8 mouse cellular contexts compared by ENCODE assay signal in the genomic region with DNA sequence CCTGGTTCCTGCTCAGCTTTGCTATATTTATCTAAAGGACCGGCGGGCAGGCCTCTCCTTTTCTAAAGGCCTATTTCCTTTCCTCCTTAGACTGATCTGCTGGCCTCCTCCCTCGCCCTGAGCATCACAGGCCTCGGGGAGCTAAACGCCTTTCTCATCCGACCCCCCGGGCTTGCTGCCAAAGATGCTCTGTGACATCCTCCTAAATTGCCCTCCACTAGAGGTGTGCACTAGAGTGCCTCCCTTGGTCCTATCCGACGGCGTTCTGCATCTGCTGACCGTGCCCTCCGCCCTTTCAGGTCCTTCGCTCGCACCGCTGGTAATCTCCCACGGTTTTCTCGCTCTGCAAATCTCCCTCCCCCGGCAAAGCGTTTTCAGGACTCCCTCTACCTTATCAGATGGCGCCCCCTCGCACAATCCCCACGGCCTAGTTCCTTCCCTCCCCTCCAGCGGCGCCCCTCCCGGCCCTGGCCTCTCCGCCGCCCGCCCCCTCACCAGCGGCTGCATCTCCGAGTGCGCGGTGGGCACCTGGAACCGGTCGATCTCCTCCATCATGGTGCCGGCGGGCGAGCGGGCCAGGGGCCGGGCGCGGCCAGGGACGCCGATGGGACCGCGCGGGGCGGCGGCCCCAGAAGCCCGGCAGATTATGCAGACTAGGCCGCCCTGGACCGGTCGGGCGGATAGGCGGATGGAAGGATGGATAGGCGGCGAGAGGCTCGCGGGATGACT. TPM values are rescaled to one million over a fixed set of nuclear protein-coding genes. Genes with fewer than 3 reads are reported as not detected.
DNase-seq lines count a peak whose midpoint lies in the region; ATAC-seq and TF ChIP-seq lines count a peak whose summit lies in the region.

No protein-coding gene starts in this region.

- no peaks in the 10 kb centered on the region for H3K27me3 ChIP-seq in spleen, adult 2 months (ENCODE audit: control insufficient read depth, insufficient read depth, low read length)
- H3K27me3 ChIP-seq in kidney, adult 2 months (replicated peaks; ENCODE audit: control insufficient read depth, insufficient read depth, low read length): no peaks in the 10 kb centered on the region
- H3K27me3 ChIP-seq in liver, embryonic 13.5 days: peaks cover 48% of the 10 kb centered on the region
- H3K27me3 ChIP-seq in neural tube, embryonic 13.5 days: no peaks in the 10 kb centered on the region

- H3K36me3 ChIP-seq in spleen, adult 2 months (ENCODE audit: control insufficient read depth, insufficient read depth, low read length): no peaks in the 10 kb centered on the region
- no peaks in the 10 kb centered on the region for H3K36me3 ChIP-seq in kidney, adult 2 months (ENCODE audit: control insufficient read depth, insufficient read depth, low read length)
- H3K36me3 ChIP-seq in liver, embryonic 13.5 days: no peaks in the 10 kb centered on the region
- H3K36me3 ChIP-seq in neural tube, embryonic 13.5 days: no peaks in the 10 kb centered on the region

- no peaks in the 10 kb centered on the region for H3K9me3 ChIP-seq in liver, embryonic 13.5 days (replicated peaks)
- no peaks in the 10 kb centered on the region for H3K9me3 ChIP-seq in neural tube, embryonic 13.5 days

- TF ChIP-seq POLR2A in spleen, adult 2 months (IDR thresholded peaks at IDR 0.05; ENCODE audit: low read depth, low read length): no peak
- TF ChIP-seq POLR2A in kidney, adult 2 months (IDR thresholded peaks at IDR 0.05; ENCODE audit: low read depth, low read length): no peak

- no peak overlapping the region; the same call in 1 of the 2 replicates for H3K27ac ChIP-seq in spleen, adult 2 months (ENCODE audit: insufficient read depth, low read length)
- H3K27ac ChIP-seq in kidney, adult 2 months (ENCODE audit: insufficient read depth, low read depth, low read length): no peak overlapping the region; the same call in 1 of the 2 replicates
- H3K27ac ChIP-seq in liver, embryonic 13.5 days: no peak overlapping the region
- H3K27ac ChIP-seq in neural tube, embryonic 13.5 days (replicated peaks): peak overlapping the region; percentile 97

- 3% methylated on average over 55 of the region's 58 CpGs for WGBS in spleen, adult 2 months
- 2% methylated on average over 58 of the region's 58 CpGs for WGBS in kidney, adult 2 months
- WGBS in liver, embryonic 13.5 days (ENCODE audit: insufficient replicate concordance): 3% methylated on average over 56 of the region's 58 CpGs
- WGBS in neural tube, embryonic 13.5 days: 1% methylated on average over 55 of the region's 58 CpGs

- H3K4me2 ChIP-seq in liver, embryonic 13.5 days: peak overlapping the region; percentile 96
- H3K4me2 ChIP-seq in neural tube, embryonic 13.5 days: peak overlapping the region; percentile 75

- ATAC-seq in liver, embryonic 13.5 days (ENCODE audit: low read depth): no peak
- peak; percentile 25 for ATAC-seq in neural tube, embryonic 13.5 days (ENCODE audit: low read depth)

- H3K4me3 ChIP-seq in spleen, adult 2 months (ENCODE audit: extremely low read depth, insufficient read depth, insufficient read length): peak overlapping the region; percentile 73
- peak overlapping the region; percentile 69 for H3K4me3 ChIP-seq in kidney, adult 2 months (ENCODE audit: insufficient read depth, low read depth, low read length)
- H3K4me3 ChIP-seq in liver, embryonic 13.5 days (replicated peaks): peak overlapping the region; percentile 69
- H3K4me3 ChIP-seq in neural tube, embryonic 13.5 days: peak overlapping the region; percentile 87

- no peak for TF ChIP-seq CTCF in spleen, adult 2 months (IDR thresholded peaks at IDR 0.05; ENCODE audit: extremely low read depth, insufficient read depth, insufficient read length, insufficient replicate concordance)
- TF ChIP-seq CTCF in kidney, adult 2 months (conservative IDR thresholded peaks at IDR 0.05; ENCODE audit: insufficient read depth, insufficient read length, low read depth, low read length): no peak

- no peak for DNase-seq in spleen, adult 2 months (ENCODE audit: low read depth in 1 of 2, low spot score in 2 of 2)
- no peak for DNase-seq in spleen, postnatal 14 days (ENCODE audit: low spot score in 2 of 2)
- peak; percentile 70 to 75 for DNase-seq in cerebellum, postnatal 25 days
- DNase-seq in gastrocnemius, postnatal 25 days: peak; percentile 43
- peak; percentile 40 for DNase-seq in kidney, adult 2 months
- peak; percentile 7 for DNase-seq in liver, embryonic 13.5 days
- peak; percentile 22 for DNase-seq in urinary bladder, postnatal 14 days (ENCODE audit: low spot score)

- no peaks in the 10 kb centered on the region; the same call in 1 of the 2 replicates for H3K4me1 ChIP-seq in spleen, adult 2 months (ENCODE audit: control insufficient read depth, insufficient read depth, insufficient read length)
- H3K4me1 ChIP-seq in kidney, adult 2 months (ENCODE audit: control insufficient read depth, insufficient read depth, low read length): peaks cover 5% of the 10 kb centered on the region; the same call in 1 of the 2 replicates
- H3K4me1 ChIP-seq in liver, embryonic 13.5 days (replicated peaks): peaks cover 20% of the 10 kb centered on the region
- H3K4me1 ChIP-seq in neural tube, embryonic 13.5 days (replicated peaks): peaks cover 56% of the 10 kb centered on the region

- H3K9ac ChIP-seq in liver, embryonic 13.5 days: peak overlapping the region; percentile 72
- peak overlapping the region; percentile 95 for H3K9ac ChIP-seq in neural tube, embryonic 13.5 days

RNA-seq across cellular contexts. Expression of a gene that starts 0.5 kb away (rescaled TPM):
- polyA plus RNA-seq in spleen, adult 2 months (2012; rRNA removed): 16.3 and 23.9 TPM in 2 replicates
- 10 to 100 TPM; 17.1 to 17.4 TPM for total RNA-seq in gastrocnemius, postnatal 25 days (2021)
- polyA plus RNA-seq in kidney, adult 2 months (2012; rRNA removed): 16.4 and 18.4 TPM in 2 replicates
- 0.30 and 0.71 TPM in 2 replicates for polyA plus RNA-seq in liver, embryonic 13.5 days (2015; fragmentation: Nextera tagmentation; extraction: Ambion mirVana)
- 14.7 and 18.8 TPM in 2 replicates for polyA plus RNA-seq in neural tube, embryonic 13.5 days (2015; fragmentation: Nextera tagmentation; extraction: Ambion mirVana)

RNA-seq across cellular contexts. Expression of a gene that starts 0.7 kb away (rescaled TPM):
- 0.25 and 0.95 TPM in 2 replicates for polyA plus RNA-seq in spleen, adult 2 months (2012; rRNA removed)
- under 1 TPM; 0.43 to 0.64 TPM for total RNA-seq in gastrocnemius, postnatal 25 days (2021)
- polyA plus RNA-seq in kidney, adult 2 months (2012; rRNA removed): 0.83 and 0.92 TPM in 2 replicates
- 1.4 TPM in 2 replicates for polyA plus RNA-seq in liver, embryonic 13.5 days (2015; fragmentation: Nextera tagmentation; extraction: Ambion mirVana)
- 0.87 and 1.0 TPM in 2 replicates for polyA plus RNA-seq in neural tube, embryonic 13.5 days (2015; fragmentation: Nextera tagmentation; extraction: Ambion mirVana)

RNA-seq across cellular contexts. Expression of a gene that starts 51.7 kb away (rescaled TPM):
- polyA plus RNA-seq in spleen, adult 2 months (2012; rRNA removed): 0.15 and 0.16 TPM in 2 replicates
- total RNA-seq in gastrocnemius, postnatal 25 days (2021): not detected
- polyA plus RNA-seq in kidney, adult 2 months (2012; rRNA removed): 0.11 and 0.42 TPM in 2 replicates
- 0.19 TPM in 1 of 2 replicates, not detected in the other for polyA plus RNA-seq in liver, embryonic 13.5 days (2015; fragmentation: Nextera tagmentation; extraction: Ambion mirVana)
- 6.8 and 8.7 TPM in 2 replicates for polyA plus RNA-seq in neural tube, embryonic 13.5 days (2015; fragmentation: Nextera tagmentation; extraction: Ambion mirVana)

Comparison
In these comparisons a context has a peak if more than half of its experiments do, and no peak if none do; other contexts are left out.
1. DNase-seq: peak in cerebellum, postnatal 25 days (2 of 2), gastrocnemius, postnatal 25 days (single experiment), kidney, adult 2 months (single experiment), liver, embryonic 13.5 days (single experiment) and urinary bladder, postnatal 14 days (single experiment); none in spleen, adult 2 months (0 of 2) and spleen, postnatal 14 days (0 of 2).
2. Peak in every context shown above with its lines, with median percentiles within 50 percentile points of each other: H3K4me3 ChIP-seq.